Mouse (Mus musculus): ENCODE measurements around the gene Lingo1. TPM values are rescaled to one million over a fixed set of nuclear protein-coding genes. Genes with fewer than 3 reads are reported as not detected.

Gene Lingo1
- total and polyA plus RNA-seq, 3 experiments, result not detected

DNA sequence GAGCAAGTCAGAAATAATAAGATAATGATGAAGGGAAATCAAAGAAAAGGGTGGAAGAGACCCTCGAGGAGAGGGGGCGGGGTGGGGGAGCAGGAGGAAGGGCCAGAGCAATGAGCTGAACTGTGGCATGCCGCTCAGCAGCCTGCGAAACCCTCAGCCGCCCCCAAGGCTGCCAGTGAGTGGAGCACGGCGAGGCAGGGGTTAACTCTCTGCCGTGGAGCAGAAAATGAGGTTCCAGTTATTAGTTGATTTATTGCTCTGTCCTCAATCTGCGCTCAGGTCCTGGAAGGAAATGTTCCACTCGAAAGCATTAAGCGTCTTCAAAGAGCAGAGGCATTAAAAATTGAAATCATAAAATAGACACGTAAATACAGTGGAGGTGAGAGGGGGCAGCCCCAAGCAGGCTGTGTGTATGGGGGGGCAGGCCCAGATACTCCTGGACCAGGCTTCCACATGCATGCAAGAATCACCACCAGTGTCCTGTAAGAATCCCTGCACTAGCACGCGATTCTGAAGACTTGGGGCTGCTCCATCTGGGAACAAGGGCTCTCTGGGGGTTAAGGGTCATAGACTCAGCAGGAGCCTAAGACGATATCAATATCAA, 89.7 kb downstream of the Lingo1 start:
- no peaks in the 10 kb centered on the region for H3K4me1 ChIP-seq (ENCODE audit: control insufficient read depth in 1 of 2, insufficient read depth in 2 of 2)
- dilution Hi-C loops (cut with MboI; ENCODE audit: extremely low pct_ligation_motif_present, extremely low pct_unique_long_range_greater_than_20kb, low sequenced_read_pairs) (no loop called here), in situ Hi-C loops (cut with MboI; ENCODE audit: low pct_ligation_motif_present, low pct_unique_long_range_greater_than_20kb, low sequenced_read_pairs) (no loop called here)
- H3K79me2 ChIP-seq (replicated peaks; ENCODE audit: control insufficient read depth, extremely low read depth, insufficient read depth, poor library complexity, severe bottlenecking), result no peaks in the 10 kb centered on the region
- peaks cover 84% of the 10 kb centered on the region for H3K27me3 ChIP-seq (replicated peaks)
- H3K4me3 ChIP-seq (replicated peaks in 1 of 3; ENCODE audit: low read depth in 2 of 3, low read length in 2 of 3, poor library complexity in 1 of 3), result no peak overlapping the region
- no peak overlapping the region for H3K4me2 ChIP-seq (ENCODE audit: insufficient read depth, low read depth, poor library complexity, severe bottlenecking)
- no peak overlapping the region for H3K9ac ChIP-seq (ENCODE audit: insufficient read depth, low read depth)
- TF ChIP-seq JUND (conservative IDR thresholded peaks at IDR 0.05; ENCODE audit: low read depth, low read length) (no peak), MYC (IDR thresholded peaks at IDR 0.05; ENCODE audit: low read depth, low read length) (no peak), ELF1 (IDR thresholded peaks at IDR 0.05; ENCODE audit: low read depth, low read length) (no peak), BHLHE40 (IDR thresholded peaks at IDR 0.05; ENCODE audit: low read depth, low read length) (no peak), NELFE (IDR thresholded peaks at IDR 0.05; ENCODE audit: low read depth, low read length) (no peak), TBP (conservative IDR thresholded peaks at IDR 0.05; ENCODE audit: low read depth, low read length) (no peak), UBTF (IDR thresholded peaks at IDR 0.05; ENCODE audit: low read depth, low read length) (no peak), E2F4 (IDR thresholded peaks at IDR 0.05; ENCODE audit: insufficient replicate concordance, low read depth, low read length) (no peak), MEF2A (IDR thresholded peaks at IDR 0.05; ENCODE audit: borderline replicate concordance, low read depth, low read length) (no peak), RAD21 (IDR thresholded peaks at IDR 0.05; ENCODE audit: low read depth, low read length) (no peak), SIN3A (IDR thresholded peaks at IDR 0.05; ENCODE audit: low read length) (no peak), POLR2AphosphoS2 (IDR thresholded peaks at IDR 0.05; ENCODE audit: low read depth, low read length) (no peak), MAX (IDR thresholded peaks at IDR 0.05; ENCODE audit: low read length) (no peak), PAX5 (IDR thresholded peaks at IDR 0.05; ENCODE audit: low read length) (no peak), ZMIZ1 (IDR thresholded peaks at IDR 0.05; ENCODE audit: low read depth, low read length) (no peak)
- no peak overlapping the region for H3K27ac ChIP-seq (ENCODE audit: insufficient read depth, low read depth)
- no peaks in the 10 kb centered on the region for H3K36me3 ChIP-seq (replicated peaks in 1 of 2; ENCODE audit: control insufficient read depth in 1 of 2, insufficient read depth in 1 of 2, low read length in 1 of 2)
- DNase-seq (ENCODE audit: extremely low read depth), result no peak
- H3K9me3 ChIP-seq (replicated peaks; ENCODE audit: low read length), result no peaks in the 10 kb centered on the region

GRCm38 (mm10) chr9:56701394-56701793, 94.9 kb downstream of the Lingo1 start:
- H3K4me3 ChIP-seq (replicated peaks in 1 of 3; ENCODE audit: low read depth in 2 of 3, low read length in 2 of 3, poor library complexity in 1 of 3), result no peak overlapping the region
- no peaks in the 10 kb centered on the region for H3K36me3 ChIP-seq (replicated peaks in 1 of 2; ENCODE audit: control insufficient read depth in 1 of 2, insufficient read depth in 1 of 2, low read length in 1 of 2)
- in situ Hi-C loops (cut with MboI; ENCODE audit: low pct_ligation_motif_present, low pct_unique_long_range_greater_than_20kb, low sequenced_read_pairs), result no loop called here
- dilution Hi-C loops (cut with MboI; ENCODE audit: extremely low pct_ligation_motif_present, extremely low pct_unique_long_range_greater_than_20kb, low sequenced_read_pairs), result no loop called here
- H3K9me3 ChIP-seq (replicated peaks; ENCODE audit: low read length), result peaks cover 8% of the 10 kb centered on the region
- peaks cover 81% of the 10 kb centered on the region for H3K27me3 ChIP-seq (replicated peaks)
- no peaks in the 10 kb centered on the region for H3K79me2 ChIP-seq (replicated peaks; ENCODE audit: control insufficient read depth, extremely low read depth, insufficient read depth, poor library complexity, severe bottlenecking)
- no peak for TF ChIP-seq MAFK (IDR thresholded peaks at IDR 0.05; ENCODE audit: insufficient replicate concordance, low read length)
- TF ChIP-seq USF1 (IDR thresholded peaks at IDR 0.05; ENCODE audit: low read depth, low read length), result no peak
- TF ChIP-seq NRF1 (IDR thresholded peaks at IDR 0.05; ENCODE audit: low read depth, low read length), result no peak
- TF ChIP-seq SMC3 (IDR thresholded peaks at IDR 0.05; ENCODE audit: low read depth, low read length), result no peak
- no peak for TF ChIP-seq MAX (IDR thresholded peaks at IDR 0.05; ENCODE audit: low read length)
- no peak for TF ChIP-seq CHD1 (IDR thresholded peaks at IDR 0.05; ENCODE audit: low read depth, low read length)
- TF ChIP-seq ZNF384 (IDR thresholded peaks at IDR 0.05; ENCODE audit: low read depth, low read length), result no peak
- no peak for TF ChIP-seq TBP (conservative IDR thresholded peaks at IDR 0.05; ENCODE audit: low read depth, low read length)
- TF ChIP-seq JUND (conservative IDR thresholded peaks at IDR 0.05; ENCODE audit: low read depth, low read length), result no peak
- TF ChIP-seq CTCF (conservative IDR thresholded peaks at IDR 0.05 in 1 of 2, IDR thresholded peaks at IDR 0.05 in 1 of 2; ENCODE audit: low read depth in 2 of 2, low read length in 2 of 2), result no peak
- no peak for TF ChIP-seq MXI1 (IDR thresholded peaks at IDR 0.05; ENCODE audit: low read depth, low read length)
- no peak for TF ChIP-seq MYC (IDR thresholded peaks at IDR 0.05; ENCODE audit: low read depth, low read length)
- TF ChIP-seq ZMIZ1 (IDR thresholded peaks at IDR 0.05; ENCODE audit: low read depth, low read length), result no peak
- no peak for TF ChIP-seq ELF1 (IDR thresholded peaks at IDR 0.05; ENCODE audit: low read depth, low read length)
- TF ChIP-seq E2F4 (IDR thresholded peaks at IDR 0.05; ENCODE audit: insufficient replicate concordance, low read depth, low read length), result no peak
- no peak for TF ChIP-seq PAX5 (IDR thresholded peaks at IDR 0.05; ENCODE audit: low read length)
- no peak for DNase-seq (ENCODE audit: extremely low read depth)
- H3K4me1 ChIP-seq (ENCODE audit: control insufficient read depth in 1 of 2, insufficient read depth in 2 of 2), result no peaks in the 10 kb centered on the region
- no peak overlapping the region for H3K27ac ChIP-seq (ENCODE audit: insufficient read depth, low read depth)
- H3K4me2 ChIP-seq (ENCODE audit: insufficient read depth, low read depth, poor library complexity, severe bottlenecking), result no peak overlapping the region
- no peak overlapping the region for H3K9ac ChIP-seq (ENCODE audit: insufficient read depth, low read depth)
